Mouse (Mus musculus) naive thymus-derived CD4-positive, alpha-beta T cell, adult 5 months (primary cell): ENCODE data around the gene Snupn. TPM values are rescaled to one million over a fixed set of nuclear protein-coding genes. Genes with fewer than 3 reads are reported as not detected.

Source experiments
- polyA plus RNA-seq: library from polyadenylated mRNA; unstranded; fragments of 100-300 nt; shearing (Covaris generic); gene quantifications from one replicate; pipeline ENCODE4 v1.2.1, GENCODE M21; 2017

Gene Snupn
- 16.1 TPM for polyA plus RNA-seq

DNA sequence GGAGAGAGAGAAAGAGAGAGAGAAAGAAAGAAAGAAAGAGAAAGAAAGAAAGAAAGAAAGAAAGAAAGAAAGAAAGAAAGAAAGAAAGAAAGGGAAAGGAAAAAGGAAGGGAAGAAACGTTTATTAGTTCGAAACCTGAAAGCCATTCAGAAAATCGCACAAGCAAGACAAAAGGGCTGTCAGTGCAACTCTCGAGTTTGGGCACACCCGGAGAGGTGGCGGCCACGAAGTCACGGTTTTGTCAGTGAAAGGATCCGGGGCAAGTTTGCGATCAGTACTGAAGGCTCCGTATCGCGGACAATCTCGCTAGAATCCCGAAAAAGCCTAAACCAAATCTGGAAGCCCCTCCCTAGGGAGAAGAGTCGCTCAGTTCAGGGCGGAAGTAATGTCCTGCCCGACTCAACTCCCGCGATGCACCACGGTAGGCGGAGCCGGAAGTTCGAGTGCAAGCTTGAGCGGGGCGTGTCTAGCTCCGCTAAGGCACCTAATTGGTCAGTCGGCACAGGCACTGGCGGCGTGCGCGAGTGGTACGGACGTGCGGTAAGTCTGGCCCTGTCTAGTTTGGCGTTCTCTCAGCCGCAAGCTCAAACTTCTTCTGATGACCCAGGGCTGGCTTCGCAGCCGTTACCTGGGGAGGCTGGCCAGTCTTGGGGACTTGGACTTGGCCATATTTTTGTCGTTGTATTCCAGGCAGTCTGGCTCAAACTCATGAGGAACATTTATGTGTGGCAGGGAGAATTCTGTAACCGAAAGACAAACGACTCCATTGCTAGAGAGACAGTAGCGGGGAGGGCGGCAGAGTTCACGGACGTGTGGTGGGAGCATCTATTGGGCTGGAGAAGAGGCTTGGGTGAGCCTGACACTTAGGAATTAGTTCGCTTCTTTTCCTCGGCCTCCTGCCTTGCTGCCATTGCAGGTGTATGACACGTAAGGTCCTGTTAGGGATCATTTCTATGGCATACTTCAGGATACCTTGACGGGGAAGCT is at the start of gene Snupn:
Gene Snupn (plus strand): TSS at position 465 of the 987 bp plus-strand sequence.

GRCm38 (mm10) chr9:56928041-56928811 is 22.5 kb upstream of the Snupn start, which contains the start of gene Snx33:
Gene Snx33 (minus strand): TSS chr9:56928371.

DNA sequence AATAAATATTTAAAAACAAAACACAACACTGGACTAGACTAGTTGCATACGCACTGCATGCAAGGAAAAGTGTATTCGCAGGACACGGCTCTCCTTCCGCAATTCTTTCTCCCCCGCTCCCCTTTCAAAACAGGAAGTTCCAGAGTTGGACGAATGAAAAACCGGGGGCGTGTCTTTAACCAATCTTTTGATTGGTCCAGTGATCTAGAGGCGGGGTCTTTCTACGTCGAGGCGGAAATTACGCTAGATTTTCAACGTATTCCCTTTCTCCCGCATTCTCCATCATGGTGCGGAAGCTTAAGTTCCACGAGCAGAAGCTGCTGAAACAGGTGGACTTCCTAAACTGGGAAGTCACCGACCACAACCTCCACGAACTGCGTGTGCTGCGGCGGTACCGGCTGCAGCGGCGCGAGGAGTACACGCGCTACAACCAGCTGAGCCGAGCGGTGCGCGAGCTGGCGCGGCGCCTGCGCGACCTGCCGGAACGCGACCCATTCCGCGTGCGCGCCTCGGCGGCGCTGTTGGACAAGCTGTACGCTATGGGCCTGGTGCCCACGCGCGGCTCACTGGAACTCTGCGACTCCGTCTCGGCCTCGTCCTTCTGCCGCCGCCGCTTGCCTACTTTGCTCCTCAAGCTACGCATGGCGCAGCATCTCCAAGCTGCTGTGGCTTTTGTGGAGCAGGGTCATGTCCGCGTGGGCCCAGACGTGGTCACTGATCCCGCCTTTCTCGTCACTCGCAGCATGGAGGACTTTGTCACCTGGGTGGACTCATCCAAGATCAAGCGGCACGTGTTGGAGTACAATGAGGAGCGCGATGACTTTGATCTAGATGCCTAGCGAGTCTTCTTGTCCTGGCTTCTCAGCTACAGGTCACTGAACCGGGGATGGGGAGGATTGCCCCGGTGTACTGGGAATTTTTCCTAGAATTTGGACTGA is 13.2 kb upstream of the Snupn start, which contains the start of gene Imp3:
Gene Imp3 (plus strand): TSS at position 253 of the 938 bp plus-strand sequence.

GRCm38 (mm10) chr9:56994286-56995197 is 43.9 kb downstream of the Snupn start, which contains the start of gene Ptpn9:
Gene Ptpn9 (plus strand): TSS chr9:56994923.

Other genes with a start within 250 kb of the Snupn start
- not detected for gene Lingo1, start 154.4 kb upstream of the Snupn start, polyA plus RNA-seq
- not detected for gene Odf3l1, start 86.2 kb upstream of the Snupn start, polyA plus RNA-seq
- not detected for gene Cspg4, start 85.8 kb upstream of the Snupn start, polyA plus RNA-seq
- gene Snx33, start 22.5 kb upstream of the Snupn start, polyA plus RNA-seq, result 6.6 TPM
- 106 TPM for gene Imp3, start 13.4 kb upstream of the Snupn start, polyA plus RNA-seq
- gene Ptpn9, start 44.0 kb downstream of the Snupn start, polyA plus RNA-seq, result 11.8 TPM
- gene Sin3a, start 121.2 kb downstream of the Snupn start, polyA plus RNA-seq, result 38.9 TPM
- 123 TPM for gene Man2c1, start 179.8 kb downstream of the Snupn start, polyA plus RNA-seq
- gene Neil1, start 197.4 kb downstream of the Snupn start, polyA plus RNA-seq, result 107 TPM
- gene Commd4, start 207.5 kb downstream of the Snupn start, polyA plus RNA-seq, result 202 TPM